Mouse (Mus musculus): ENCODE data around the gene Car2.

Car2 gene

DNA sequence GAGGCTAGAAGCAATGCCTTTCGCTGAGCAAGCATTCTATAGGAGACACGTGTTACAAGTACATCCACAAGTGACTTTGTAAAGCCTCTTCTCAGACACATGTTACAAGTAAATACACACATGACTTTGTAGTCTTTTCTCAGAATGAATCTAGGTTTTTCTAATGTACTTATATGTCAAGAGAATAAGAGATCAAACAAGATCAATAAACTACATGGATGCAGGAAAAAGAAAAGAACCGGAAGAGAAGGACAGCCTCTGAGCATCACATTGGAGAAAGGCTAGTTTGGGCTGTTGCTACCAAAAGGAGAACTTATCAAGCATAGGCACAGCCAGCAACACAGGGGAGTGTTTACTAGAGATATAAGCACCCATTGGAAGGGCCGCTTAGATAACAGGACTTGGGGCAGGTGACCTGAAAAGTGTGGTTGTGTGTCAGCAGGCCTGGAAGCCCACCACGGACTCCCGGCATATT is 7.3 kb upstream of the Car2 start:
- DNase-seq (ENCODE audit: low spot score in 2 of 2) = no peak

GRCm38 (mm10) chr3:14879293-14879692 is 6.8 kb upstream of the Car2 start:
- DNase-seq (ENCODE audit: low spot score in 2 of 2) = no peak

DNA sequence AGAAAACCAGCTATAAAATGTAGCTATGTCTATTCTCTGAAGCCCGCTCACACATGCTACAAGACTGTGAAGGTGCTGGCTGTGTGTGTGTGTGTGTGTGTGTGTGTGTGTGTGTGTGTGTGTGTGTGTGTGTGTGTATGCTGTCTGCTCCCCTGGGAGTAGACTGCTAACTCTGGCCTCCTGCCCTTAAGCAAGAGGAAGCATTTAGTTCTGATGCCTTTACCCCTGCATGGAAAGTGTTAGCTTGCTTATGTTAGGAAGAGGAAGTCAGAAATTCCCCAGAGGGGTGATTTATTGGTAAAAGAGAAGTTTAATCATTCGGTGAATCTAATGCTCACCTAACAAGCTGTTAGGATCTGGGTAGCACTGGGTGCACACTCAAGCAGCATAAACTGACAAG is 5.8 kb upstream of the Car2 start:
- no peak for DNase-seq (ENCODE audit: low spot score in 2 of 2)

- DNase-seq (ENCODE audit: low spot score in 2 of 2) = no peak
Observed at GRCm38 (mm10) chr3:14882005-14882404, 4.1 kb upstream of the Car2 start.

DNA sequence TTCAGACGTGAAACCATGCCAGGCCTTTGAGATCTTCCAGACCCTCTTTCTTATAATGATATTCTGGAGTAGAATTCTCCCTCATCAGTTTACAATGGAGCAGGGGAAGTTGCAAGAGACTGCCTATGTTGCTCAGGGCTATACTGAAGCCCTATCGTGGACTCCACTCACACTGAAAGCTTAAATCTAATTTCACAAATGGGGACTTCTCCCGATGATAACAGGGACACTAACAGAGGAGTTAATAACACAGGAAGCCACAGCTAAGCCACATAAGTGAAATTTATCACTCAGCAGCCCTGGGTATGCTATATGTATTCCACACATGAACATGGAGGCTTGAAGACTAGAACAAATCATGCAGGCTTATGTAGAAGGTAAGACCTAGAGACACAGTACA is 3.3 kb upstream of the Car2 start:
- DNase-seq (ENCODE audit: low spot score in 2 of 2) = no peak

DNA sequence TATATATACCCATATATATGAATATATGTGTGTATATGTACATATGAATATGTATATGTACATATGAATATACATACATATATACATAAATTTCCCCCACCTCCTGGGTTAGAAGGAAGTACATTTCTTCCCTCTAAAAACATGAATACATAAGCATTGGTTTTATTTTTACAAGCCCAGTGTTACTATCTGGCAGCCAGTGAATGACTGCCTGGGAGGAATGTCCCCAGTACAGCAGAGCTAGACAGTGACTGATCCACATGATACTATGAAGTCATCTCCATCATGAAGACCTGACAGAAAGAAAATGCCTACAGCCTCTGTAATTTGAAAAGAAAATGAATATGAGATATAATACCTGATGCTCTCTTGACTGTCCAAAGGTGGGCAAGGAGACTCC is 1.2 kb upstream of the Car2 start:
- no peak for DNase-seq (ENCODE audit: low spot score in 2 of 2)

DNA sequence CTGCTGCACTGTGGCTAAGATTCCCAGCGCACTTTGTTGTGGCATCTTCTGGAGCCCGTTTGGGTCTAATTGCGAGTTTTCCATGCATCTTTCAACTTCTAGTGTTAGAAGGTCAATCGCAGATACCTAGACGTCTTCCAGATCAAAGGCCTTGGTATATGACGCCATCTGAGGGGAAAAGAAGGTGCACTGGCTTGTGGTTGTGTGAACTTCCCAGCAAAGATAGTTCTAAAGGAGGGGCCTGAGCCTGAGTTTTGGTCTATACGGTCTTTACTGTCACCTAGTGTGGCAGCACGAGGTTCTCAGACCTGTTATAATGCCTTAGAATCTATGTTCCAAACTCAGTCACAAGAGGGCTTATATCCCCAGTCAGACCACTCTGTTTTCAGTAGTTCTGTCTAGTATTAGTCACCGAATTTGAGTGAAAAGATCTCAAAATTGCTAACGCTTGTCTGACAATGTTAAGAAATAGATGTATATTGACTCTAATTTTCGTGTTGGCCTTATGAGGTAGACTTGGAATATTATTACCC is 1.1 kb downstream of the Car2 start:
- DNase-seq (ENCODE audit: low spot score in 2 of 2) = no peak

GRCm38 (mm10) chr3:14887686-14888295 is 1.7 kb downstream of the Car2 start:
- DNase-seq (ENCODE audit: low spot score in 2 of 2) = no peak

- DNase-seq (ENCODE audit: low spot score in 2 of 2) = no peak
Observed at GRCm38 (mm10) chr3:14888549-14888948, 2.5 kb downstream of the Car2 start.

- no peak for DNase-seq (ENCODE audit: low spot score in 2 of 2)
Observed at GRCm38 (mm10) chr3:14889085-14889484, 3.0 kb downstream of the Car2 start.

DNA sequence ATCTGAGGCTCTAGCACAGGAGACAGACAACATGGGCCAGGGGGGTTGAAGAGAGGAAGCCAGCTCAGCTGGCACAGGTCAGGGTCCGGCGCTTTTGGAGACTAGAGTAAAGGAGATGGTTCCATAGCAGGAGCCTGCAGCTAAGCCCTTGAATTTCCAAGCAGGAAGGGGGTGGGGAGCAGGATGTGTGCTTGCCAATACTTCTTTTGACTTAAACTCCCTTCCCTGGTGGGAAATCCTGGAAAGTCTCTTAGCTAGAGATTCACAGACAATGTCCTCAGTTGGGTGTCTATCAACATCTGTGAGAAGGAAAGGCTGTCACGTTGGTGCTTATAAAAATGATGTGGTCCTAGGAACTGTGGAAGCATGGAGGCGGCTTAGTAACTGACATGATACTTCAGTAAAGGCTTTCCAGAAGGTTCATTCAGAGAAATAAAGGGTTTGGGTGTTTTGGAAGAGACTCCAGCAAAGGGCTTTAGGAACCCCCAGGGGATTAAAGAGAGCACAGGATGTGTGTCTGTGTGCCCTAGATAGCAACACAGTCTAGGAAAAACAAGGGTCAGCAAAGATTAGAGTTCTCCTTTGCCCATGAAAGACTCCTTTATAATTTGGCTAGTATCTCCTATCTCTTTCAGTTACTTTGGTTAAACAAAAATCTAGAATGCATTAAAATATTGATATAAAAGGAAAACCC is 3.8 kb downstream of the Car2 start:
- no peak for DNase-seq (ENCODE audit: low spot score in 2 of 2)

GRCm38 (mm10) chr3:14892991-14893390 is 6.9 kb downstream of the Car2 start:
- DNase-seq (ENCODE audit: low spot score in 2 of 2) = no peak

DNA sequence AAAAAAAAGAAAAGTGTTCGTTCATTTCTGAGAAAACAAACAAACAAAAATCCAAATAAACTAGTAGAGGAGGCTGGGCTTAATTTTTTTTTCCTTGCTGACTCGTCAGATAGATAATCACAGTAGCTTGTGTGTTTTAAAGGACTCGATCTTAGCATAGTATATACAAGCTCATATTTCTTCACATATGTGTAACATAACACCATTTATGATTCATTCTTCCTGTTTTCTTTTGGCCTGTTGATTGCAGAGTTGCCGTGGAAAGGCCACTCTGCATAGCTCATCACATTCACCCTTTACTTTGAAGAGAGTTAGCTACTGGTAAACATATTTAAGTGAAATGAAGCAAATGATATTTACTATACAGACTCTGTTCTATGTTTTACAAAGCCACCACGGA is 7.6 kb downstream of the Car2 start:
- no peak for DNase-seq (ENCODE audit: low spot score in 2 of 2)

DNA sequence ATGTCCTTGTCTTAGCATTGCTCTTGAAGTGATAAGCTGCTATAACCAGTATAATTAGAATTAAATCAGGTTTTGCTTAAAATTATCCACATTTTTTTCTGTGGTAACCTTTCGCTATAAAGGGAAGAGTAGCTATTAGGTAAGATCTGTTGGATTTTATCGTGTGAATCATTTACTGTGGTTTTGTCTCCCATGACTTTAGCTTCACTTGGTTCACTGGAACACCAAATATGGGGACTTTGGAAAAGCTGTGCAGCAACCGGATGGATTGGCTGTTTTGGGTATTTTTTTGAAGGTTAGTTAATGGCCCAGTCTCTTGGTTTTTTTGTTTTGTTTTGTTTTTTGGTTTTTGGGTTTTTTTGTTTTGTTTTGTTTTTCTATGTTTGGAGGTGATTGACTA is 9.3 kb downstream of the Car2 start:
- no peak for DNase-seq (ENCODE audit: low spot score in 2 of 2)

DNA sequence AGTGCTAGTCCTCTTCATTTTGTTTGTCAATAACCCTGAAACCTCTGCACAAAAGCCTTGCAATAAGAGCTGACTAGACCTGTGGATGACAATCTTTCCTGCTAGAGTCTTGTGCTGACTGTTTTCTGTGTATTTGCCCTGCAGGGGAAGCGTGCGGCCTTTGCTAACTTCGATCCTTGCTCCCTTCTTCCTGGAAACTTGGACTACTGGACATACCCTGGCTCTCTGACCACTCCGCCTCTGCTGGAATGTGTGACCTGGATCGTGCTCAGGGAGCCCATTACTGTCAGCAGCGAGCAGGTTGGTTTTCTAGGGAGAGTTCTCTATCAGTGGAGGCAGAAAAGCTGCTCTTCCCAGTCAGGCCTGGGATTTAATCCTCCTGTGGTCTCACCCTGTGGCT is 11.7 kb downstream of the Car2 start:
- no peak for DNase-seq (ENCODE audit: low spot score in 2 of 2)

DNA sequence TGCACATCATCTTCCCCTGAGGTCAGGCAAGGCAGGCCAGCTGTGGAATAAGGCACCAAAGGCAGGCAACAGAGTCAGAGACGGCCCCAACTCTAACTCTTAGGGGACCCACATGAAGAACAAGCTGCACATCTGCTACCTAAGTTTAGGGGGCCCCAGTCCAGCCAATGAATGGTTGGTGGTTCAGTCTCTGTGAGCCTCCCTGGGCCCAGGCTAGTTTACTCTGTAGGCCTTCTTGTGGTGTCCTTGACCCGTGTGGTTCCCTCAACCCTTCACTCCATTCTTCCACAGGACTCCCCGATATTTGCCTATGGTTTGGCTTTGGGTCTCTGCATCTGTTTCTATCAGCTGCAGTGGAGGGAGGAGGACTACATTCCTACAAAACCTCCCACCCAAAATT is 17.3 kb downstream of the Car2 start:
- no peak for DNase-seq (ENCODE audit: low spot score in 2 of 2)

- DNase-seq (ENCODE audit: low spot score in 2 of 2) = no peak
Observed at GRCm38 (mm10) chr3:14904165-14904564, 18.1 kb downstream of the Car2 start.

GRCm38 (mm10) chr3:14907271-14907670 is 21.2 kb downstream of the Car2 start:
- no peak for DNase-seq (ENCODE audit: low spot score in 2 of 2)

GRCm38 (mm10) chr3:14911992-14912582 is 26.0 kb downstream of the Car2 start:
- no peak for DNase-seq (ENCODE audit: low spot score in 2 of 2)

DNA sequence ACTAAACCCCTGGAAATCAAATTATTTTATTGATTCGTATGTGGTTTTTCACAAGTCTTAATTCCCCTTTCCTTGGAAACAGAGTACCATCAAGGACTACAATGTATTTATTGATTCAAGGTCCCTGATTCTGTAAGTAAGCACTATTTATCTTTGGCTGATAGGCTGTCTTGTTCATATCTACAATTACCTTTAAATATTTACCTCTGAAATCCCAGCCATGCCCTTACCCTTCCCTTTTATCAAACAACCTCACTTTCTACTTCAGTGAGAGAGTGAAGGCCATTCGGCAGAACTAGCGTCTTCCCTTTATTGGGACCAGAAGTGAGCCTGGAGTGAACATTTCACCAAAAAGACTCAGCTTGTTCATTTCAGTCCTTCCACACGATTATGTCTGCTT is 27.7 kb downstream of the Car2 start:
- DNase-seq (ENCODE audit: low spot score in 2 of 2) = no peak

- no peak for DNase-seq (ENCODE audit: low spot score in 2 of 2)
Observed at GRCm38 (mm10) chr3:14915355-14915754, 29.3 kb downstream of the Car2 start.

DNA sequence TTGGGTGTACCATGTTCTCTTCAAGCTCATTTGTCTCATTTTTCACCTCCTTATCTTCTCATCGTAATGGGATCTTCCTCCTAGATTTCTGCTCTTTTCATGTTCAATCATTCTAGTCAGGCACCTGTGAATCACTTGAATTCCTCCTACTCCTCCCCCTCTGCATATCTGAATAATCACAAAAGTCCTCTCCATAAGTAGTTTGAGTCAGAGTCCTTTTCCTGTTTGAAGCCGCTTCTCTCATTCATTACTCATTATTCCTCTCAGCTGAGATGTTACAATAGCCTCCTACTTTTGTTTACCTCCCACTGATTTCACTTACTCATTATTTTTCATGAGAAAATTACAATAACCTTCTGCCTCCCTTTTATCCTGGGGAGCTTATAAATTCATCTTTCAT is 31.2 kb downstream of the Car2 start:
- no peak for DNase-seq (ENCODE audit: low spot score in 2 of 2)

DNA sequence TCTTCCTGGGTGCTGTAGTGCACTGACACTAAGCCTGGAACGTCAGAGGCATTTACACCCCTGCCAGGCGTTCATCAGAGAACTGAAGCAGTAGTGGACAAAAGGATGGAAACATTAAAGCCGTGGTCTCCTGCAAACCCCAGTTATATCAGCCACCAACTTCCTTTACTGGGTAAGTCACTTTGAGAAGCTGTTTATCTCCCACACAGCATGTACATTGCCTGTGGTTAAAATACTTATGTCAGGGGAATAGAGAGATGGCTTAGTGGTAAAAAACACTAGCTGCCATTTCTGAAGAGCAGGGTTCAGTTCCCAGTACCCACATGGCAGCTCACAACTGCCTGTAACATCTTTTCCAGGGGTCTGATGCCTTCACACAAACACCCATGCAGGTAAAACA is 58.6 kb downstream of the Car2 start:
- DNase-seq (ENCODE audit: low spot score in 2 of 2) = no peak
